Mouse (Mus musculus): ENCODE results near the gene Fam120b. TPM values are rescaled to one million over a fixed set of nuclear protein-coding genes. Genes with fewer than 3 reads are reported as not detected.

The Fam120b gene
- polyA plus RNA-seq, 1 experiment from 2014 or later, result 30.7 TPM

DNA sequence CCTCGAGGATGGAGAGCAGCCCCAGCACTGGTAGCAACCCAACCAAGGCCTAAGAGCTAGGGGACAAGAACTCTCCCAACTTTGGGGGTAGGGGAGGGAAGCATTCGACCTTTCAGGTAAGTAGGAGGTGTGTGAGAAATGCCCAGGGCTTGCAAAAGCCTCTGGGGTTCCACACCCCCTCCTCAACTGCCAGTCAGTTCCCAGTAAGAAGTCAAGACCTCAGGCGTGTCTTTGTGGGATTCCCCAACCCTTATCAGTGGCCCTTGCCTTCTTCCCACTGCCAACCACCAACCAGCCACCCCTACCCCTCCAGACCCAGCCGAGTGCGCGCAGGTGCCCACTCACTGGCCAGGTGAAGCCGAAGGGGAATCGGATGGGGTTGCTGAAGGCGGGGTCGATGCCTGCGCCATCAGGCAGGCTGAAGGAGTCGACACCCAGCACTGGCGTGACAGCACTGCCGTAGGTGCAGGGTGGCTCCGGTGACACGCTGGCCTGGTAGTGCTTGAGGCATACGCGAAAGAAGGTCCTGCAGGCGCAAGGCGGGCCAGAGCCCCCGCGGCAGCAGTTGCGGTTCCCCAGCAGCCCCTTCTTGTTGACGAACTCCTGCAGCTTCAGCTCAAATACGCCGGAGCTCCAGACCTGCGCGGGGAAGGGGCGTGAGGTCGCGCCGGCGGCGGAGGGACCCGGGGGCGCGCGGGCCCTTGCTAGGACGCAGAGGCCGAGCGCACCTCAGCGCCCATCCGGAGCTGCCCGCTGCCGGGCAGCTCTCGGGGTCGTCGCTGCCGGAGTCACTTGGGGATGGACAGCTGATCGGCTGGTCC is 21.5 kb upstream of the Fam120b start:
- Histone ChIP-seq H3K27me3 (ENCODE audit: insufficient read depth, poor library complexity, severe bottlenecking) (peaks cover 74% of the 10 kb centered on the region), H3K9me3 (no peaks in the 10 kb centered on the region), H3K36me3 (peaks cover 43% of the 10 kb centered on the region), H3K4me3 (peak overlapping the region; percentile 82), H3K4me1 (replicated peaks) (peaks cover 94% of the 10 kb centered on the region), H3K27ac (peak overlapping the region; percentile 98)
- peak; percentile 48 for DNase-seq (ENCODE audit: low spot score)
- 1% methylated on average over 50 of the region's 50 CpGs for WGBS

DNA sequence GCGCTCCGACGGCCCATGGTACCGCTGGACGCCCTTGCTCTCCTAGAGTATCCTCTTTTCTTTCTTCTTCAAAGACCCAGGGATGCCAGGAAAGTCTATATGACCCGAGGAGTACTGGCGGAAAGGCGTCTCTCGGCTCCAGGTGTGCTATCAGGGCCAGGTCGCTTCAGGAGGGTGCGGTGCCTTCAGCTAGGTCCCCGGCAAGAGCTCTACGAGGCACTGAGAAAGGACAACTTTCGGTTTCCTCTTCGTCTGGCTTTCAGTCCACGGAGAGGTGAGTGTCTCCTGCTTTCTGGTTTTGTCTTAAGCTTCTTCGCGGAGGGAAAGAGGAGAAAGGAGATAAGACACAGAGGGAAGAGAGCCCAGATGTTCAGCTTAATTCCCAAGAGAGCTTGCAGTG is 20.8 kb upstream of the Fam120b start:
- Histone ChIP-seq H3K27ac (peak overlapping the region; percentile 98), H3K27me3 (ENCODE audit: insufficient read depth, poor library complexity, severe bottlenecking) (peaks cover 79% of the 10 kb centered on the region), H3K36me3 (peaks cover 36% of the 10 kb centered on the region), H3K9me3 (no peaks in the 10 kb centered on the region), H3K4me3 (peak overlapping the region; percentile 82), H3K4me1 (replicated peaks) (peaks cover 94% of the 10 kb centered on the region)
- DNase-seq (ENCODE audit: low spot score), result peak; percentile 43
- under 1% methylated on average over 18 of the region's 18 CpGs for WGBS

DNA sequence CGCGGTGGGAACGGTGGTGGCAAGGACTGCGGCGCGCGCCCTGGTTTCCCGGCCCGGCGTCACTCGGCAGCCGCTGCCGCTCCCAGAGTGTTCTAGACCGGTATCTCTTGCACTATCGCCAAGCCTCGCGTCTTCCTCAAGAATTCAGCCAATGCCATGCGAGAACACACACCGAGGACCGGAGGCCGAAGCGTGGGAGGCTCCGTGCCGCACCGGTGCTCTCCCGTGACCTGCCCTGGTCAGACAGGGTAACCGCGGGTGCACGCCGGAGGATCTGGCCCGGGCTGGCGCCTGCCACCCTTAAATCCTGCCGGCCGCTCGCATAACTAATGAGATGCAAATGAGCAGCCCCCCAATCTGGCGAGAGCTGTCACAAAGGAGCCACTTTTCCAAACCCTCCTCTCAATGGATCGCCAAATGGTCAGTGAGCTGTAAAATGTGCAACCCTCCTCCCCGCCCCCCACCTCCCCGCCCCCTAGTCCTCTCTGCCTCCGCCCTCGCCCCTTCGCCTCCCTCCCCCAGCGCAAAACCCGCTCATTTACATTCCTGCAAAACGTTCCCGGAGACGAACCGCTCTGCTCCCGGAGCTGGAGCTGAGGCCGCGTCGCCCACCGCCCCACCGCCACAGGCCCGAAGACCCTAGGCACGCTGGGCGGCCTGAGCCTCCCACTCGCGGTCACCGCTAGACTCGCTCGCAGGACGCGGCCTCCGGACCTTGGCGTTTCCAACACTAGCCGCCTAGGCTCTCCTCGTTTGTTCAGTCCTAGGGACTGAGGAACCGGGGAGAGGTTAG is 20.1 kb upstream of the Fam120b start:
- H3K4me1 ChIP-seq (replicated peaks), result peaks cover 94% of the 10 kb centered on the region

DNA sequence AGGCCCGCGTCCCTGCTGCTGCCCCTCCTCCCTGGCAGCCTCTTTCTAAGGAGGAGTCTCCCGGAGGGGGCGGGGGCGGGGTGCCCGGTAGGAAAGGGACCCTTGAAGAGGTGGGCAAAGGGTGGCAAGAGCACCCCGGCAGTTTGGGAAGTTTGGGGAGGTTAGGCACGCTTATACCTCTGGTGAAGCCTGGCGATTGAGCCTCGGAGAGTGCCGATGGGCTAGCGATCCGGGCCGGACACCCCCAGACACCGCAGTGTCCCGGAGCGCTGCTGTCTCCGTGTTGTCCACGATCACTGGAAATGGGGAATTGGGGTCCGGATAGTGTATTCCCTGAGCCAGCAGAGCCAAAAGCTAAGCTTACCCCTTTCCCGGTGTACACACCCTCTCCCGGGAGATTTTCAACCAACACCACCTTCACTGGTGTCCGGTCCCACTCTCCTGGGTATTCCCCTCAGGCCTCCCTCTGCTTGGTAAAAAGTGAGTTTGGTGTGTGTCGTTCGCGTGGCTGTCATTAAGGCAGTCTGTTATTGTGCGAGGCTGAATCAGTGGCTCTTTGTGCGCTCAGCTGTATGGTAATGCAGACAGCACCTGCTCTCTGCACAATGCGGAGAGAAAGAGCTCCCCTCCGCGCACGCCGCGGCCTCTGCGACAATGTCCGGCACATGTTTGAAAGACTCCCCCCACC is 19.4 kb upstream of the Fam120b start, which contains the start of gene Dll1:
Gene Dll1 (minus strand): TSS at position 379 of the 688 bp plus-strand sequence.
- H3K4me1 ChIP-seq (replicated peaks), result peaks cover 96% of the 10 kb centered on the region
- H3K9me3 ChIP-seq, result no peaks in the 10 kb centered on the region
- H3K4me3 ChIP-seq, result peak within 1 kb of the TSS; percentile 82
- H3K27me3 ChIP-seq (ENCODE audit: insufficient read depth, poor library complexity, severe bottlenecking), result peaks cover 88% of the 10 kb centered on the region
- H3K36me3 ChIP-seq, result peaks cover 25% of the 10 kb centered on the region
- DNase-seq (ENCODE audit: low spot score), result peak; percentile 78
- WGBS, result under 1% methylated on average over 36 of the region's 36 CpGs
- peak within 1 kb of the TSS; percentile 98 for H3K27ac ChIP-seq

More for the DNA sequence above, 20.1 kb upstream of the Fam120b start:
- peak overlapping the region; percentile 82 for H3K4me3 ChIP-seq
- DNase-seq (ENCODE audit: low spot score), result peak; percentile 90
- H3K9me3 ChIP-seq, result no peaks in the 10 kb centered on the region
- peaks cover 80% of the 10 kb centered on the region for H3K27me3 ChIP-seq (ENCODE audit: insufficient read depth, poor library complexity, severe bottlenecking)
- peak overlapping the region; percentile 98 for H3K27ac ChIP-seq
- H3K36me3 ChIP-seq, result peaks cover 30% of the 10 kb centered on the region
- WGBS, result under 1% methylated on average over 69 of the region's 69 CpGs

DNA sequence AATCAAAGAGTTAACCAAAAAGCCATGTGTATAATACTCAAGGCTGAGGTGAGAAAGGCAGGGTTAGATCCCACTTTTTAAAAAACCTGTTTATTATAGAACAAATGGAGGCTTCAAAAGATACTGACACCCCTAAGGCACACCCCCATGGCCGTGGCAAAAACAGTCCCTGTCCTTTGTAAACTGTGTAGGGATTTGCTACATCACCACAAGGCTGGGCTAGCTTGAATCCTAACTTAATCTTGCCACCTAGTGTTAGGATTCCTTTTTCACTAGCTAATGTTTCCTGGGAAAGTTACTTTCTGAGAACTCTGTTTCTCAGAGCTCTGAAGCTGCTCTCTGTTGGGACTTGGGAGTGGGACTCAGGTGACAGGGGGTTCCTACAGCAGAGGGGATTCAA is 18.1 kb upstream of the Fam120b start:
- Histone ChIP-seq H3K9me3 (no peaks in the 10 kb centered on the region), H3K4me1 (replicated peaks) (peaks cover 96% of the 10 kb centered on the region), H3K36me3 (peaks cover 12% of the 10 kb centered on the region), H3K4me3 (peak overlapping the region; percentile 82), H3K27ac (peak overlapping the region; percentile 98), H3K27me3 (ENCODE audit: insufficient read depth, poor library complexity, severe bottlenecking) (peaks cover 94% of the 10 kb centered on the region)
- peak; percentile 27 for DNase-seq (ENCODE audit: low spot score)
- 0% methylated on average over 1 of the region's 1 CpGs for WGBS

DNA sequence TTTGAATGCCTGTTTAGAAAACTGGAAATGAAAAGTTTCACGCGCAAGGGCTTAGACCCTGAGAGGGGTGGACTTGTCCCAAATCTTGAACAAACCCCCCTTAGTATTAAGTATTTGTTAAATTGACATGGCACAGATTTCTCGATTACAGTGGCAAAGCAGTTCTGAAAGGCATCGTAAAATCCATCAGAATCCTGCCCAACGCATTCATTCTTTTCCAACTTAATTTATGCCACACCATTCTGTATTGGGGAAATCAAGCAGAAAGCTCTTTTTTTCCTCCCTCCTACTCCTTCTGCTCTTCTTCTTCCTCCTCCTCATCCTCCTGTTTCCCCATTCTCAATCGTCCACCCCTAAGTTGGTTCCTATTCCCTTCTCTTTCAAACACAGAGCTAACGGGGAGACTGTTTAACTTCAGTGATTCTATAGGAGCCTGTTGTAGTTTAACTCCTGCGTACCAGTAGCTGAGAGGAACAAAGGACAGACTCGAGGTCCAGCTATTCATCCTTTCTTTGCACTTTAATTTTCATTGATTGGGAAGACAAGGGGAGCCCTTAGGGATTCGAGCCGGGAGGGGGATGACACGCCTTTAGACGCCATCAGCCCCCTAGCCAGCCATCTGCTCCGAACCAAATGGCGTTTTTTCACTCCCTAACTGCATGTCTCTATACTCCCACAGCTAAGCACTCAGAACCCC is 17.4 kb upstream of the Fam120b start:
- Histone ChIP-seq H3K4me3 (peak overlapping the region; percentile 82), H3K4me1 (replicated peaks) (peaks cover 93% of the 10 kb centered on the region), H3K36me3 (peaks cover 6% of the 10 kb centered on the region), H3K27me3 (ENCODE audit: insufficient read depth, poor library complexity, severe bottlenecking) (peaks cover 94% of the 10 kb centered on the region), H3K27ac (peak overlapping the region; percentile 98), H3K9me3 (no peaks in the 10 kb centered on the region)
- WGBS, result 4% methylated on average over 15 of the region's 15 CpGs
- DNase-seq (ENCODE audit: low spot score), result peak; percentile 72

DNA sequence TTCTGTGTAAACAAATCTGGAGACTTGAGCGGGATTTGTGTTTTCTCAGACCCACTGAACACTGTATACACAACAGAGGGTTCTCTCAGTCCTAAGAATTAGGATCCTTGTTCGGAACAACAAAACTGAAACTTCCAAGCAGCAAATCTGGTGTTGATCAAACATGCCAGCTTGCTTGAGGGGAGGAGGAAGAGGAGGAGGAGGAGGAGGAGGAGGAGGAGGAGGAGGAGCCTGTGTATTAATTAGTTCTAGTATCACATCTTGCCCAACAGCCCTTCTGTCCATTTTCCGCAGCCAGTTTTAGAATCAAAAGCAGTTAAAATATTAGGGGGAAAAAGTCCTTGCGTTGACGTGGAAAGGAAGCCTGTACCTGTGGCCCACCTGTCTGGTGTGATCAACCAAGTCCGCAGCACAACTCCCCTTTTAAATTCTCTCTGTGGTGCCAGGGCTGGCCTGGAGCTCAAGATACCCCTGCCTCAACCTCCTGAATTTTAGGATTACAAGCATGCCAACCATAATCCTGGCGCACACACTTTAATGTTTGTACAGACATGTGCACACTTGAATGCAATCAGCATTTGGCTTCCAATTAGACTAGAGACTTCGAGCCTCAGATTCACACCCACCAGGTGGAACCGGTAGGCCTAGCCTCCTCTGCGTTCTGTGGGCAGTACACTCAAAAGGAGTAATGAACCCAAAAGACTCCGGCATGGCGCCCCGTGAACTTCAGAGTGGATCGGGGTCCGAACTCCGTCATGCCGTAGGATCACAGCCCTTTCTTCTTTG is 16.1 kb upstream of the Fam120b start:
- peak overlapping the region; percentile 82 for H3K4me3 ChIP-seq
- H3K9me3 ChIP-seq, result no peaks in the 10 kb centered on the region
- peak overlapping the region; percentile 98 for H3K27ac ChIP-seq
- no peaks in the 10 kb centered on the region for H3K36me3 ChIP-seq
- H3K4me1 ChIP-seq (replicated peaks), result peaks cover 80% of the 10 kb centered on the region
- DNase-seq (ENCODE audit: low spot score), result no peak
- H3K27me3 ChIP-seq (ENCODE audit: insufficient read depth, poor library complexity, severe bottlenecking), result peaks cover 93% of the 10 kb centered on the region
- 6% methylated on average over 17 of the region's 17 CpGs for WGBS

DNA sequence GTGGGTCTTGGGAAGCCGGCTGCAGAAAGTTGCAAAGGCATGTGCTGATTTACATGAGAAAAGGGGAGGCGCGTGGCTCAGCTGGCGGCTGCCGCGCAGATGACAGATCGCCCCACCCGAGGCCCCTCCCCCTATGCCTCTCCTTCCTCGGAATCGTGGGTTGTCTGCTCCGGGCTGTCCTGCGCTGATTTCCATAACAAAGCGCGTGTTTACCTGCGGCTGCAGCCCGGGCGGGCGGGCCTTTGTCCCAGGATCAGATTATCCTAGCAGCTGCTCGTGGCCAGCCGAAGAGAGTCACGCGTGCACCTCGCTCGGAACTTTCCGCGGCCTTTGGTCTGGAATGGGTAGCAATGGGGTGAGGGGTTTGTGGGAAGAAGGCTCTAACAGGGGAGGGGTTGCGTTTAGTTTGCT is 15.4 kb upstream of the Fam120b start:
- Histone ChIP-seq H3K36me3 (no peaks in the 10 kb centered on the region), H3K27me3 (ENCODE audit: insufficient read depth, poor library complexity, severe bottlenecking) (peaks cover 87% of the 10 kb centered on the region), H3K27ac (peak overlapping the region; percentile 98), H3K9me3 (no peaks in the 10 kb centered on the region), H3K4me1 (replicated peaks) (peaks cover 77% of the 10 kb centered on the region), H3K4me3 (peak overlapping the region; percentile 82)
- peak; percentile 87 for DNase-seq (ENCODE audit: low spot score)
- under 1% methylated on average over 27 of the region's 27 CpGs for WGBS

DNA sequence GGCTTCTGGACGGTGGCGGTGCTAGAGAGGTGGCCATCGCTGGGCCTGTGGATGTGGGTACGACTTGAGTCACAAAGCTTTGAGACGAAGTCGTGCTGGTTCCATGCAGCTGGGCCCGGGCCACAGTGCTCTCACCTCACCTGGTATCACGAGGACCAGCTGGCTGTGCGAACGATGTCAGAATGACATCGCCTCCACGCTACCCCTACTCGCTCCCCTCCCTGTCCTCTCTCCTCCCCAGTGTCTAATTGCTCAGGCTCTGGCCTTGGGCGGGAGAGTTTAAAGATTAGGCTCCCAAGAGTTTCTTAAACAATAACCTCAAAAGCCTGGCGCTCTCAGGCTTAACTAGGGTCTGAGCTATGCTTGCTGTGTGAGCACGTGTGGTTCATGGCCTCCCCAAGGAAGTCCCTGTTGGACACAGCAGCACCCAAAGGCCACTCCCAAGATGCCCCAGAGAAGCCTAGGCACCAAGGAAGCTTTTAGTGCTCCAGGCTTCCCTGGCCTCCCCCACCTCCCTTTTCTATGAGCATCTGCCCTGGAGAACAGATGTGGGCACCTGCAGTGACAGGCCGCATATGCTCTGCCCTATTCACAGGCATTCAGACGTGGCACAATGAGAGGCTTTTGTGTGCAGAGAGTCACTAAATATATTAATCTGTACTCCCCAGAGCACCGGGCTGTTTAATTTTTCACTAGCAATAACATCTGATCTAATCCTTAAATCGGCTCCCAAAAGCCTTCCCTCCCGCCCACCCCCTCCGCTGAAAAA is 14.7 kb upstream of the Fam120b start:
- H3K4me3 ChIP-seq, result peak overlapping the region; percentile 82
- H3K4me1 ChIP-seq (replicated peaks), result peaks cover 70% of the 10 kb centered on the region
- H3K27me3 ChIP-seq (ENCODE audit: insufficient read depth, poor library complexity, severe bottlenecking), result peaks cover 82% of the 10 kb centered on the region
- WGBS, result 3% methylated on average over 22 of the region's 22 CpGs
- DNase-seq (ENCODE audit: low spot score), result peak; percentile 65
- H3K27ac ChIP-seq, result peak overlapping the region; percentile 98
- H3K9me3 ChIP-seq, result no peaks in the 10 kb centered on the region
- no peaks in the 10 kb centered on the region for H3K36me3 ChIP-seq

DNA sequence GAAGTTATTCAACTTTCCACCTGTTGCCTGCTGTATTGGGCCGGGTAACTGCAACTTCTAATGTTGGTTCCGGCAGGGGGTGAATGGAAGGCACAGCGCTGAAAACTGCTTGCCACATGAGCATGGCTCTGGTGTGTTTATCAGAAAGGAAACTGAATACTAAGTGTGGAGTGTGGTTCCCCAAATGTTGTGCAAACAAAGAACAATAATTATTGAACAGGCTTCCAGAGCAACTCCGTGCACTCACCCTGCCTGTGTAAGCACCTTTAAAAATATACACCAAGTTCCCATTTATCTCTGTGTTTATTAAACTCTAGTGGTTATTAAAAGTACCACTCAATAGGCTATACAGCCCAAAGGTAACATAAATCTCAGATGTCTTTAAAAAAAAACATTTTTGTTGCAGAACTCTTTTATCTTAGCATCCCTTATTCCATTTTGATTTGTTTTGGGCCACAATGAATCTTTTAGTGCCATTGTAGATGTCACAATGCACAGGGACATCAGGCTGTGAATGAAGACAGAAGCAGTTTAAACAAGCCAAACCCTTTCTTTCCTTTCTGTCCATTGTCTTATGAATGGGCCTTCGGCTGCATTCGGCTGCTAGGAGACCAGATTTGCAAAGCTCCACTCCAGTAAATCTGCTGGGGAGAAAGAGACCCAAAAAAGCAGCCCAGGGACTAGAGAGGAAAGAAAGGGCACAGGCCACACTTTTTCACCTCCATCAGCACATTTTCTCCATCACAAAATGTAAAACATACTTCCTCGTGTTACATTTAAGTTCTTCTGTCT is 13.9 kb upstream of the Fam120b start:
- H3K4me1 ChIP-seq (replicated peaks), result peaks cover 62% of the 10 kb centered on the region
- peak overlapping the region; percentile 98 for H3K27ac ChIP-seq
- no peaks in the 10 kb centered on the region for H3K36me3 ChIP-seq
- H3K27me3 ChIP-seq (ENCODE audit: insufficient read depth, poor library complexity, severe bottlenecking), result peaks cover 75% of the 10 kb centered on the region
- H3K9me3 ChIP-seq, result no peaks in the 10 kb centered on the region
- peak overlapping the region; percentile 82 for H3K4me3 ChIP-seq
- 13% methylated on average over 7 of the region's 7 CpGs for WGBS
- DNase-seq (ENCODE audit: low spot score), result peak; percentile 51

All from hindbrain, embryonic 10.5 days (tissue).